19 mouse cellular contexts compared by ENCODE assay signal in genomic region chr1:75931852-75932251, GRCm38 (mm10).
"Had no signal": no experiment of that assay in that cellular context is flagged by ENCODE, and none has a peak within 500 bp of the region (broad histone marks: within the 10 kb centered on the region; RNA-seq: fewer than 3 reads in every experiment).

No protein-coding gene starts in this region.

- ATAC-seq: intestine, postnatal 0 days; liver, embryonic 12.5 days; midbrain, embryonic 15.5 days had no signal

- H3K4me1 ChIP-seq: liver, embryonic 12.5 days; megakaryocyte, embryonic 14.5 days; neural tube, embryonic 12.5 days had no signal

- H3K4me2 ChIP-seq: limb, embryonic 15.5 days; liver, embryonic 12.5 days; lung, embryonic 14.5 days; midbrain, embryonic 11.5 days; midbrain, embryonic 15.5 days; neural tube, embryonic 12.5 days had no signal

- H3K4me3 ChIP-seq: limb, embryonic 15.5 days; liver, embryonic 12.5 days; megakaryocyte, embryonic 14.5 days; midbrain, embryonic 15.5 days; neural tube, embryonic 12.5 days had no signal

- H3K36me3 ChIP-seq: limb, embryonic 15.5 days; liver, embryonic 12.5 days; midbrain, embryonic 15.5 days; neural tube, embryonic 12.5 days had no signal

- H3K9me3 ChIP-seq: limb, embryonic 15.5 days; liver, embryonic 12.5 days; midbrain, embryonic 15.5 days; neural tube, embryonic 12.5 days had no signal

- H3K27ac ChIP-seq: kidney, postnatal 0 days; limb, embryonic 15.5 days; liver, embryonic 12.5 days; midbrain, embryonic 15.5 days; neural tube, embryonic 12.5 days had no signal

- DNase-seq: kidney, adult 9 months; kidney, postnatal 36 days; layer of hippocampus, adult 9-11 months; layer of hippocampus, postnatal 36 days; left cerebral cortex, postnatal 4 days; lung, embryonic 14.5 days; lung, postnatal 10 days; lung, postnatal 4 days; right cerebral cortex, postnatal 4 days; spleen, adult 18-20 months; thymus, postnatal 4 days had no signal

- H3K27me3 ChIP-seq: limb, embryonic 15.5 days; liver, embryonic 12.5 days; megakaryocyte, embryonic 14.5 days; midbrain, embryonic 15.5 days; neural tube, embryonic 12.5 days had no signal

- H3K9ac ChIP-seq: limb, embryonic 15.5 days; liver, embryonic 12.5 days; lung, embryonic 14.5 days; midbrain, embryonic 15.5 days; neural tube, embryonic 12.5 days had no signal
